Mouse (Mus musculus): ENCODE measurements at regions not wholly inside any gene's neighbourhood (a gene's known extent, or its start where the extent isn't known, plus 50 kb on each side); places are given as distances from the start of the nearest gene placed in this dataset.

DNA sequence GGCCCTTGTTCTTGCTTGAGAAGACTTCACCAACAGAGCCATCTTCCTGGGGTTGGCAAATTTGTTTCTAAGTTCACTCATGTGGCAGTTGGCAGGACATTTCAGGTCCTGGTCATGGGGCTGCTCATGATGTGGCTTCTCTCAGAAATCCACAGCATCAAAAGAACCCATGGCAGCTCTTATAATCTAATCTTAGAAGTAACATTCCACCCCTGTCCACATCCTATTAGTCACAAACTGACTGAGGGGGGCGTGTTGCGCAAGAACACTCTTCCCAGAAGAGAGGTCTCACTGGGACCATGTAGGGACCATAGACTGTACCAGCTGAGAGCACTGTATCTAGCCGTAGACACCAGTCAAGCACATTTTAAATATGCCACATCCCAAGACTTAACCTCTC lies 75.6 kb upstream of the Gli2 start:
- DNase-seq (ENCODE audit: extremely low spot score in 1 of 2, low spot score in 1 of 2): no peak

DNA sequence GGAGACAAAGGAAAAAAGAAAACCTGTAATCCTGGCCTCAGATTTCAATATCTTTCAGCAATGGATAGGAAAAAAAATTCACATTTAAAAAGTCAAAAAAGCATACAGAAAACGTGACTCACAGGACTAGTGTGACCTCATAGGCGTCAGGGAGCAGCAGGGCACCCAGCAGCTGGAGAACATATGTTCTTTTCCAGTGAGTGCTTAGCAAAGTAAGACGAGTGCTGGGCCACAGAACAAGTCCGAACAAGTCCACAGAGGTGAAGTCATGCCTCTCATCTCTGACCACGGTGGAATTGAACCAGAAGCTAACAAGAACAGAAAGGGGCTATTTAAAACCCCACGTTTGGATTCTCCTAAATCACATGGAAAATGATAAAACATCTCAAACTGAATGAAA lies 72.1 kb upstream of the Gli2 start:
- no peak for DNase-seq (ENCODE audit: extremely low spot score in 1 of 2, low spot score in 1 of 2)

DNA sequence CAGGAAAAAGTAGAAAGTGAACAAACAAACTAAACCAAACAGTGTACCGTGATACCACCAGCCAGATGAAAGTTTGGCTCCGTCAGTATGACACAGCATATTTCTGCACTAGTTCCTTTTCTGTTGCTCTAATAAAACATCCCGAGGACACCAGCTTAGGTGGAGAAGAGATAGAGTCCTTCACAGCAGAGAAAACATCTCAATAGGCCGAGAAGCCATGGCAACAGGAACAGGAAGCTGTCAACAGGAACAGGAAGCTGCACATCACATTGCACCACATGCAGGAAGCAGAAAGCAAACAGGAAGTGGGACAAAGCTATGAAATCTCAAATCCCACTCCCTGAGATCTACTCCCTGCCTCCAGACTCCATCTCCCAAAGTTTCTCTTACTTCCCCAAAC lies 71.4 kb upstream of the Gli2 start:
- no peak for DNase-seq (ENCODE audit: extremely low spot score in 1 of 2, low spot score in 1 of 2)

DNA sequence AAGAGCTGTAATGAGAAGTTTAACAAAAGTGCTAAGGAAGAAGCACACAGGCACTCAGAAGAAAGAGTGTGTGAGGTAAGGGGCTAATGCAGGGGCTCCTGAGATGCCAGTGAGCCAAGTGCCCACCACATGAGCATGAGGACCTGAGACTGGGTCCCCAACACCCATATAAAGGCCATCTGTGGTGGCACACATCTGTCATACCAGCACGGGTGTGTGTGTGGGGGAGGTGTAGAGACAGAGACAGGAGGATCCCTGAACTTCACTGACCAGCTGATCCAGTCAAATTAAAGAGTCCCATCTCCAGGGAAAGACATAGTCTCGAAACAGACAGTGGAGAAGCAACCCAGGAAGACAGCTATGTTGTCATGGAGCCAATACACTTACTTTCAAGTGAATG lies 70.6 kb upstream of the Gli2 start:
- DNase-seq (ENCODE audit: extremely low spot score in 1 of 2, low spot score in 1 of 2): no peak

DNA sequence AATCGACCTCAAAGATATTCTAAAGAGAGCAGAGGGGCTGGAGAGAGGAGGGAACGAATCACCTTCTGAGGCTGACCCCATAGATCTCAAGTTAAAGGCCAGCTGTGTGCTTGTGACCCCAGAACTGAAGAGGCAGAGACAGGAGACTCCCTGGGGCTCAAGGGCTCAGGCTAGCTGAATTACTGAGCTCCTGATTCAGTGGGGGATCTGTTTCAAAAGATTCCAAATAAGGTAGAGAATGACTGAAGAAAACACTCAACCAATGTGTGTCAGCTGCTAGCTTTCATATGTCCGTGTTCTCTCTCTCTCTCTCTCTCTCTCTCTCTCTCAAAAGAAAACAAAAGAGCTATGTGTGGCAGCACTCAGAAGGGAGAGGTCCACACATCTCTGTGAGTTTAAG lies 70.0 kb upstream of the Gli2 start:
- DNase-seq (ENCODE audit: extremely low spot score in 1 of 2, low spot score in 1 of 2): no peak

DNA sequence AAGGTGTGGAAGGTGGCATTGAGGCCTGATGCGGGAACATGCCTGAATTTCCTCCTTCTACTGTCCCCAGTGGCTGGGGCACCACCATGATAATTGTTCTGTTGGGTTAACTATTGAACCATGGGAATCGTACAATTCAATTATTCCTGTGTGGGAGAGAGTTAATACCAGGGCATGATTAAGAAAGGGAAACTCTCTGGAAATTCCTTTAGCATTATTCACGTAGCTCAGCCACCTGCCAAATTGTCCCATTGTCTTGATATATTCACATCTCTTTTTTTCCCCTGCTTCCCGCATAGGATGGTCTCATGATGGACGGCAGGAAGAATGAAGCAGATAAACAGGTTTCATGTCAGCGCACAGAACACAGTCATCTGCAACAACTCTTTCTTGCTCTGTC lies 69.6 kb upstream of the Gli2 start:
- DNase-seq (ENCODE audit: extremely low spot score in 1 of 2, low spot score in 1 of 2): no peak

DNA sequence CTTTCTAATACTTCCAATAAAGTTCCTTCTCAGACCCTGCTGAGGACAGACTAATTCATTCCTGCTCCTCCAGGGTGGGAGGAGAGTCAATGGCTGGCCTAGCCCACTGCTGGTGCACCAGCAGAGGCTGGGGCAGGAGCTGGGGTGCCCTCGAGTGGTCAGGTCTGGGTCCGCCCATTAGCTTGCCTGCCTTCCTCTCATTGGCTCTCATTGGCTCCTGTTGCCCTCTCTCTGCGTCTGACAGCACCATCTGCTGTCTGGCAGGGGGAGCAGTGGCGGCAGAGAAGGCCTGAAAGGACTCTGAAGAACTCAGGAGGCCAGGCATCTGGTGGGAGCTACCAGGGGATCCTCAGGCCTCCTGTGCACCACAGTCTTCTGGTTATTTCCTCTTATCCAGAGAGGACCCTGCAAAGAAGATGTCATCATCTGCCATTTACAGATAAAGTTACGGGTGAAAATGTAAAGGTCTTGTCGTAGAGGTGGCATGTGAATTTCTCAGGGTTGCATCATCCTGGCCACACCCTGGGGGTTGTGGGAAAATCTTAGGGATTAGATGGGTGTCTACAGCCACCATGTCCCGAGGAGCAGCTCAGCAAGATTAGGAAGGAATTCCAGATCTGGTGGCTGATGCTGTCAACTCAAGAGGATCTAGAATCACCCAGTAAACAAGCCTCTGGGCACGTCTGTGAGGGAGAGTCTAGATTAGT lies 66.6 kb upstream of the Gli2 start:
- DNase-seq (ENCODE audit: extremely low spot score in 1 of 2, low spot score in 1 of 2): no peak

DNA sequence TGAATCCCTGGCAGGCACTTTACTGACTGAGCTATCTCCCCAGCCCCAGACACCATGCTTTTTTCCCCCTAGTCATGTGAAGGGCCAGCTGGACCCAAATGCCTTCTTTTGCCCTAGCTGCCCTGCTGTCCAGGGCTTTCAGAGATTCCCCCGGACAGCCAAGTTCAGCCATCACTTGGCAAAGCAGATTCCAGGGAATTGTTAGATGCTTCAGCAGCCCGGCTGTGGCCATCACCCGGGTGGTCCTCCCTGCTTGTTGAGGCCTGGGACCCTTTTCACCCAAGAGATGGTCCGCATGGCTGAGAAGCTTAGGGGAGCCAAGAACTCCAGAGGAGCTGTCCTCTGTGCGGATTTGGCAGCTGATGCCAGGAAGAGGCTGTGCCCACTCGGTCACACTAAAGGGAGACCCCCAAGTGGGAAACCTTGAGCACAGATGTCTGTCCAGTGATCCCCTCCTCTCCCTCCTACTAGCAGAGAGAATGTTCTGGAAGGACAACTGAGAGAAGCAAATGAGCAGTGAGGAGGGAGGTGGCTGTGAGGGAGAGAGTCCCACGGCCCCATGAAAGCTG lies 61.8 kb upstream of the Gli2 start:
- no peak for DNase-seq (ENCODE audit: extremely low spot score in 1 of 2, low spot score in 1 of 2)

DNA sequence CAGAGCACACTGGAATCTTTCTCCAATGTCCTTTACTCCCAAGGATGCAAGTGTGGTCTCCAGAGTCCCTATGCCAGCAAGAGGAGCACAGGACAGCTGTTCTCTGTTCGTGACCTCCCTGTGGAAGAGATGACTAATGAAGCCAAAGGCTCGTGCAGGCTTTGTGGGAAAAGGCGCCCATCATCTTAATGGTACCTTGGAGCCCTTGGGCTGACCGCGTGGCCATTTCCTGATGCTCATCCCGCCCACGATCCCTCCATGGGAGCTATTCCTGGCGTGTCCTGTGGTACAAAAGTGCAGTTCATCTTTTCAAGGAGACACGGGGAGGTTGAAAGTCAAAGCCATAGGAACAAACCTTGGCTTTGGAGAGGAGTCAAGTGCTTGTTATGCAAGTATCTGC lies 55.2 kb upstream of the Gli2 start:
- no peak for DNase-seq (ENCODE audit: extremely low spot score in 1 of 2, low spot score in 1 of 2)

DNA sequence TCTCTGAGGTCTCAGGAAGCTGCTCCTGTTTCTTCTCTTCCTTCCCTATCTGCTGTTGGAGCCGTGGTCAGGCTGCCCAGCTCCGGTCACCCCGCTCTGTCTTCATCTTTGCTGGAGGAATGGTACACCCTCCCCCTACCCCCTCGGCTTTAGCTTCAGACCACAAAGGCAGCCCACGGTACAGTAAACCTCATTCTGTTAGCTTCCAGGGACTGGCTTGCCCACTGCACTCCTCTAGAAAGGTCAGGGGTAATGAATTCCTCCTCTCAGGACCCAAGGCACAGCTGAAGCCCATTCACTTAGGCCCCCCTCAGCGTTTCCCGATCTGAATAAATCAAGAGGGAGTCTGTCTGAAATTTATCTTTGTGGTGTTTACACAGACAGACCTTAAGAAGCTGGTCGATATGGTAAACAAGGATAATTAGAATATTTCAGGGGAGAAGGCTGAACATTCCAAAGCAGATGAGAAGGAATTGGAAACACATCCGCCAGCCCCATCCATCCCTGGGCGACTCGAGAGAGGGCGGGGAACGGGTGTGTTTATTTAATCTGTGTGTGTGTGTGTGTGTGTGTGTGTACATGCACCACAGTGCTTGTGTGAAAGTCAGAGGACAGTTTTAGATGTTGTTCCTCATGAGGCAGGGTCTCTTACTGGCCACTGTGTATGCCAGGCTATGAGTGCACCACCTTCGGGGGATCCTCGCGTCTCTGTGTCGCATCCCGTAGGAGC lies 53.0 kb upstream of the Gli2 start:
- DNase-seq (ENCODE audit: extremely low spot score in 1 of 2, low spot score in 1 of 2): no peak
